Mouse (Mus musculus): ENCODE data around the gene Pnpla8.

Gene Pnpla8

GRCm38 (mm10) chr12:44346143-44346542, 125.0 kb downstream of the Pnpla8 start:
- DNase-seq (ENCODE audit: low spot score) = no peak

- no peak for DNase-seq (ENCODE audit: low spot score)
Measured at GRCm38 (mm10) chr12:44355116-44355515, 133.9 kb downstream of the Pnpla8 start.

DNA sequence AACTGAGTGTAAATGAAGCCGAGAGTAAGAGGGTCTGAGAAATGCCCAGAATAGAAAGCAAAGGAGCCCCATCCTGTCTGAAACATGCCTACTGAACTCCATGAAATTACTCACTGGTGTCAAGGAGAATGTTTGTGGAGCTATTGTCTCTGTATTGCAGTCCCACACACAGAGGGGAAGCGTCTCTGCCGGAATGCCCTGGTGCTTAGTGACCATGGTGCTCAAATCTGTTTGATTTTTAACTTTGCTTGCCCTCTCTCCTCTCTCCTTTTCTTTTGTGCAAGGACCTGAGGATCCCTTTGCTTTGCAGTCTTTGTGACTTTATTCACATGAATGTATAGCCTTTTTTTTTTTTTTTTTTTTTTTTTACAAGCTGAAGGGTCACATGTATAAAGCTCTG, 136.3 kb downstream of the Pnpla8 start:
- DNase-seq (ENCODE audit: low spot score) = no peak

DNA sequence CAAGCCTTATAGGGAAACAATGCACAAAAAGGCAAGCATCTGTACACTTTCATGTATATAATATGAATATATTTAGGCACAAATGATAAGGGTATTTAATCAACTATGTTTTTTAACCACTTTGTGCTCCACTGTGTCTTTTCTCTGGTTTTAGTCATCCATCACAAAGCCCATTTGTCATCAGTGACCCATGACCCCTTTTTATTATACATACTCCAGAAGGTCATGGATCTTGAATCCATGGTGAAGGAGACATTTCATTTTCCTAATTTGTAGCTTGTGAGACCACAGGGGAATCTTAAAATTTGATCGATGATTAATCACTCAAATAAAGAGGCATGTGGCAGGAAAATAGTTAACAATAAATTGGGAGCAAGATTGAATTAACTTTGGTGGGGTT, 136.7 kb downstream of the Pnpla8 start:
- DNase-seq (ENCODE audit: low spot score) = no peak

DNA sequence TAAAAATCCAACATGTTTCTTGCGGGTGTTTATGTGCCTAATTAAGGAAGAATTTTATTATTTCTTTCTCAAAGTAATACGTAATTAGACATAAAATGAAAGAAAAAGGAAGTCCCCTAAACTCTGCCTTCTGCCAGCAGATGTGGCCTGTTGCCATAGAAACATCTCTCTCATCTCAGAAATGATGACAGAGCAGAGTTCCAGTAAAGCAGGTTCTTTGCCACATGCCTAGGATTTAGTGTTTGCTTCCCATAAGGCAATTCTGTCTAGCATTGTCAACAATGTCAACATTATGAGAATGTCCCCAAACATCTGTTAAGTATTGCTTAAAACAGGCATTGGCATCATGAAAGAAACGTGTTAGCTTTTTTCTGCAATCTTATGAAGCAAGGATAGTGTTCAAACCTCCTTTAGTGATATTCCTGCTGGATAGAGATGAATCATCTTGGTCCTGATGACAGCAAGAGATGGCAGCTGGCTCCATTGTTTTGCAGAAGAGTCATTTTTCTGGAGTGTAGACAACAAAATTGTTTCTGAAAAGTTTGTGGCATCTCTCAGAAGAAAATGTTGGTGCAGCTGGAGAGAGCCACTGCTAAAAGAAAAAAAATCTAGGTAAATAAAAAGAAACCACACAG, 150.0 kb downstream of the Pnpla8 start:
- DNase-seq (ENCODE audit: low spot score) = no peak

Data from ovary, postnatal 36 days (tissue).